Mouse (Mus musculus): Measurements from ENCODE around the gene Bmp8b. TPM values are rescaled to one million over a fixed set of nuclear protein-coding genes. Genes with fewer than 3 reads are reported as not detected.

The Bmp8b gene
- polyA plus RNA-seq, 1 experiment from 2014 or later = 0.34 TPM

GRCm38 (mm10) chr4:123076928-123077327 lies 28.0 kb upstream of the Bmp8b start:
- Histone ChIP-seq H3K9me3 (replicated peaks; ENCODE audit: low read length) (no peaks in the 10 kb centered on the region), H3K27me3 (ENCODE audit: insufficient read depth, low read length) (no peaks in the 10 kb centered on the region), H3K9ac (ENCODE audit: low read depth, low read length) (no peak overlapping the region), H3K27ac (peak overlapping the region; percentile 77), H3K4me3 (replicated peaks; ENCODE audit: low read depth, low read length) (no peak overlapping the region), H3K4me2 (ENCODE audit: low read length) (no peak overlapping the region), H3K4me1 (replicated peaks; ENCODE audit: insufficient read depth, low read length) (no peaks in the 10 kb centered on the region), H3K36me3 (ENCODE audit: insufficient read depth, low read length) (no peaks in the 10 kb centered on the region)
- WGBS = 9% methylated on average over 8 of the region's 8 CpGs
- TF ChIP-seq CTCF (IDR thresholded peaks at IDR 0.05; ENCODE audit: low read depth) = no peak
- DNase-seq (ENCODE audit: low spot score) (peak; percentile 53), ATAC-seq (replicated peaks; ENCODE audit: low FRiP score, low read depth) (peak; percentile 89)

- 77% methylated on average over 4 of the region's 4 CpGs for WGBS
- no peak overlapping the region for H3K4me3 ChIP-seq (replicated peaks; ENCODE audit: low read depth, low read length)
Observed at GRCm38 (mm10) chr4:123078231-123078630, 26.7 kb upstream of the Bmp8b start.

GRCm38 (mm10) chr4:123080791-123081190 lies 24.2 kb upstream of the Bmp8b start:
- H3K36me3 ChIP-seq (ENCODE audit: insufficient read depth, low read length) = no peaks in the 10 kb centered on the region
- ATAC-seq (replicated peaks; ENCODE audit: low FRiP score, low read depth) (no peak), DNase-seq (ENCODE audit: low spot score) (no peak)
- no peaks in the 10 kb centered on the region for H3K27me3 ChIP-seq (ENCODE audit: insufficient read depth, low read length)
- H3K4me3 ChIP-seq (replicated peaks; ENCODE audit: low read depth, low read length) = no peak overlapping the region
- no peak overlapping the region for H3K9ac ChIP-seq (ENCODE audit: low read depth, low read length)
- WGBS = 41% methylated on average over 13 of the region's 13 CpGs
- TF ChIP-seq CTCF (IDR thresholded peaks at IDR 0.05; ENCODE audit: low read depth) = no peak
- no peak overlapping the region for H3K4me2 ChIP-seq (ENCODE audit: low read length)
- no peaks in the 10 kb centered on the region for H3K9me3 ChIP-seq (replicated peaks; ENCODE audit: low read length)
- H3K4me1 ChIP-seq (replicated peaks; ENCODE audit: insufficient read depth, low read length) = no peaks in the 10 kb centered on the region
- H3K27ac ChIP-seq = no peak overlapping the region

More at GRCm38 (mm10) chr4:123078231-123078630, 26.7 kb upstream of the Bmp8b start:
- H3K27me3 ChIP-seq (ENCODE audit: insufficient read depth, low read length) = no peaks in the 10 kb centered on the region
- ATAC-seq (replicated peaks; ENCODE audit: low FRiP score, low read depth) = no peak
- no peak overlapping the region for H3K27ac ChIP-seq
- no peak for TF ChIP-seq CTCF (IDR thresholded peaks at IDR 0.05; ENCODE audit: low read depth)
- no peaks in the 10 kb centered on the region for H3K36me3 ChIP-seq (ENCODE audit: insufficient read depth, low read length)
- H3K4me2 ChIP-seq (ENCODE audit: low read length) = no peak overlapping the region
- H3K9me3 ChIP-seq (replicated peaks; ENCODE audit: low read length) = no peaks in the 10 kb centered on the region
- no peak overlapping the region for H3K9ac ChIP-seq (ENCODE audit: low read depth, low read length)
- no peak for DNase-seq (ENCODE audit: low spot score)
- no peaks in the 10 kb centered on the region for H3K4me1 ChIP-seq (replicated peaks; ENCODE audit: insufficient read depth, low read length)

GRCm38 (mm10) chr4:123082283-123083163 lies 22.4 kb upstream of the Bmp8b start:
- no peaks in the 10 kb centered on the region for H3K4me1 ChIP-seq (replicated peaks; ENCODE audit: insufficient read depth, low read length)
- DNase-seq (ENCODE audit: low spot score) (peak; percentile 81), ATAC-seq (replicated peaks; ENCODE audit: low FRiP score, low read depth) (no peak)
- H3K4me3 ChIP-seq (replicated peaks; ENCODE audit: low read depth, low read length) = no peak overlapping the region
- no peak overlapping the region for H3K27ac ChIP-seq
- 76% methylated on average over 20 of the region's 20 CpGs for WGBS
- H3K27me3 ChIP-seq (ENCODE audit: insufficient read depth, low read length) = no peaks in the 10 kb centered on the region
- no peak overlapping the region for H3K9ac ChIP-seq (ENCODE audit: low read depth, low read length)
- no peak overlapping the region for H3K4me2 ChIP-seq (ENCODE audit: low read length)
- H3K9me3 ChIP-seq (replicated peaks; ENCODE audit: low read length) = no peaks in the 10 kb centered on the region
- no peaks in the 10 kb centered on the region for H3K36me3 ChIP-seq (ENCODE audit: insufficient read depth, low read length)
- peak; percentile 88 for TF ChIP-seq CTCF (IDR thresholded peaks at IDR 0.05; ENCODE audit: low read depth)

- H3K36me3 ChIP-seq (ENCODE audit: insufficient read depth, low read length) = no peaks in the 10 kb centered on the region
- H3K27ac ChIP-seq = no peak overlapping the region
- H3K9ac ChIP-seq (ENCODE audit: low read depth, low read length) = no peak overlapping the region
- no peak overlapping the region for H3K4me2 ChIP-seq (ENCODE audit: low read length)
- no peak overlapping the region for H3K4me3 ChIP-seq (replicated peaks; ENCODE audit: low read depth, low read length)
- DNase-seq (ENCODE audit: low spot score) (no peak), ATAC-seq (replicated peaks; ENCODE audit: low FRiP score, low read depth) (no peak)
- no peaks in the 10 kb centered on the region for H3K9me3 ChIP-seq (replicated peaks; ENCODE audit: low read length)
- 62% methylated on average over 13 of the region's 13 CpGs for WGBS
- H3K4me1 ChIP-seq (replicated peaks; ENCODE audit: insufficient read depth, low read length) = no peaks in the 10 kb centered on the region
- no peaks in the 10 kb centered on the region for H3K27me3 ChIP-seq (ENCODE audit: insufficient read depth, low read length)
- no peak for TF ChIP-seq CTCF (IDR thresholded peaks at IDR 0.05; ENCODE audit: low read depth)
Observed at GRCm38 (mm10) chr4:123083323-123083902, 21.6 kb upstream of the Bmp8b start.

GRCm38 (mm10) chr4:123085290-123085689 lies 19.7 kb upstream of the Bmp8b start:
- Histone ChIP-seq H3K4me3 (replicated peaks; ENCODE audit: low read depth, low read length) (no peak overlapping the region), H3K27ac (no peak overlapping the region), H3K27me3 (ENCODE audit: insufficient read depth, low read length) (no peaks in the 10 kb centered on the region), H3K4me2 (ENCODE audit: low read length) (no peak overlapping the region), H3K9ac (ENCODE audit: low read depth, low read length) (no peak overlapping the region), H3K4me1 (replicated peaks; ENCODE audit: insufficient read depth, low read length) (no peaks in the 10 kb centered on the region), H3K9me3 (replicated peaks; ENCODE audit: low read length) (no peaks in the 10 kb centered on the region), H3K36me3 (ENCODE audit: insufficient read depth, low read length) (no peaks in the 10 kb centered on the region)
- ATAC-seq (replicated peaks; ENCODE audit: low FRiP score, low read depth) (no peak), DNase-seq (ENCODE audit: low spot score) (no peak)
- no peak for TF ChIP-seq CTCF (IDR thresholded peaks at IDR 0.05; ENCODE audit: low read depth)
- WGBS = 74% methylated on average over 2 of the region's 2 CpGs

All from kidney, postnatal 0 days (tissue).